Mouse (Mus musculus): Measurements from ENCODE around the gene Ndufa13.

- TF ChIP-seq CTCF (IDR thresholded peaks at IDR 0.05; ENCODE audit: control insufficient read depth, insufficient read depth, insufficient read length) = no peak
- TF ChIP-seq USF1 (IDR thresholded peaks at IDR 0.05; ENCODE audit: low read depth) = no peak
- TF ChIP-seq MAX (IDR thresholded peaks at IDR 0.05) = no peak
- no peak for TF ChIP-seq FOSL1 (IDR thresholded peaks at IDR 0.05; ENCODE audit: insufficient read depth, low read length, poor library complexity, severe bottlenecking)
- TF ChIP-seq MYOD1 (IDR thresholded peaks at IDR 0.05; ENCODE audit: control insufficient read depth, insufficient read length, low read depth) = no peak
- TF ChIP-seq CEBPB (IDR thresholded peaks at IDR 0.05; ENCODE audit: low read depth) = no peak
- TF ChIP-seq MYOG (IDR thresholded peaks at IDR 0.05; ENCODE audit: control insufficient read depth, extremely low read depth, insufficient read length) = no peak
Measured at GRCm38 (mm10) chr8:69907106-69907505, 4.7 kb upstream of the Ndufa13 start.

Measured in C2C12 (cell line).